Mouse (Mus musculus): Measurements from ENCODE around the gene Smco4.
"Not testable (repeated sequence)": the region's sequence is repeated elsewhere in the genome, so short reads cannot be mapped to it uniquely, and the experiment has no call there.

Gene Smco4

DNA sequence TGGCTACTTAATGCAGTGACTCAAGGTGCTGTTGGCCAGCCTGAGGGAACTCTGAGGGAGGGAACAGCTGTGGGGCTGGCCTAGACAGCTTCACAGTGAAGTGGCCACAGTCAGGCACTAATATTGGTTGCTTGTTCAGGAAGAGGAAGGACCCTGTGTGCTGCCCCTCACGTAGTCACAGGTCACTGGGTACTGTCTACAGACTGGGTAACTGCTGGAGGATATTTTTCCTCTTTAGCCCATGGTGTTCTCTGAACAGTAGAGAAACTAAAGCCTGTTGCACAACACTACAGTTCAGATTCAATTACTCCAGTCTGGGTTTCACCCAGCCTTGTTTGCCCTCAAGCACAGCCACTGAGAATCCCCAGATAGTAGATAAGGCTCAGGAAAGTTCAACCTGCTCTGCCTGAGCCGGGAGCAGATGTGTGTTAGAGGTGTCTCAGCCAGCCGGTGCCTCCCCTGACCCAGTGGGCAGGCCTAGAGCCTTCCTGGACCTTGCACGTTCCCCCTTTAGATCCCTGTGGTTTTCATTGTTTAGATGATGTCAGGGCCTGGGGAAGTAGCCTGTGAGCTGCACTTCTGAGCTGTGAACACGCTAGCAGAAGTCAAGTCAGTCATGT, 48.6 kb downstream of the Smco4 start:
- peak; percentile 41 for DNase-seq (ENCODE audit: low spot score)

- no peak for DNase-seq (ENCODE audit: low spot score)
Observed at GRCm38 (mm10) chr9:15550461-15550961, 57.3 kb downstream of the Smco4 start.

GRCm38 (mm10) chr9:15551073-15551472, 57.8 kb downstream of the Smco4 start:
- not testable (repeated sequence) for DNase-seq (ENCODE audit: low spot score)

- DNase-seq (ENCODE audit: low spot score) = no peak
Observed at GRCm38 (mm10) chr9:15551933-15552851, 59.0 kb downstream of the Smco4 start.

DNA sequence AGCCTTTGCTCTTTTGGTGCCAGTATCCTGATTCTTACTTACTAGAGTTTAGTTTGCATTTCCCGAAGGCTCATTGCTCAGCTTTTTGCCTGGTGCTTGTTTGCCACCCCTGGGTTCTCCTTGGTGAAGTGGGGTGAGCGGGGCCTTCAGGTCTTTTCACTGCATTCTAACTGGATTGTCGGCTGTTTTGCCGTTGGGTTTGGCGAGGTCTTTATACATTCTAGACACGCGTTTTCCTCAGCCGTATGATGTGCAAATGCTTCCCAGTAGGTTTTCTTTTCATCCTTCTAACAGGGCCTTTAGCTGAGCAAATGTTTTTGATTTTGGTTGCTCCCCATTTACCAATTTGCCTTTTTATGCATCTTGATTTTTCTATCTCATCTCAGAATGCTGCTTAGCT, 60.1 kb downstream of the Smco4 start:
- no peak for DNase-seq (ENCODE audit: low spot score)

DNA sequence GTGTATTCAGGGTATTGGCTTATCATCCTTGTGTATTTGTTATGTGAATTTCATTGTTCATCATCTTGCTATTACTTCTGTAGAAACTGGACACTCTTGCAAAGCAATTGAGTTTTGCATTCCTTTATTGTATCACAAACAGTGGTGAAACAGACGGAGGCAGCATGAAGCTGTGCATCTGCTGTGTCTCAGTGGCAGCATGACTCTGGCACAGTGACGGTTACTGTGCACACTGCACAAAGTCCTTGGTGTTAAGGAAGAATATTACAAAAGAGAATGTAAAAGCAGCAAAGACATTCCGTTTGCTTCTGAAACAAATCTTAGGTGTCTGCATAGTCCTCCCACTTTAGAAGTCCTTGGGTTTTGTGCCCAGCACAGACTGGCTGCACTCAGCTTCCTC, 67.2 kb downstream of the Smco4 start:
- DNase-seq (ENCODE audit: low spot score) = no peak

- DNase-seq (ENCODE audit: low spot score) = no peak
Observed at GRCm38 (mm10) chr9:15562353-15562752, 69.1 kb downstream of the Smco4 start.

GRCm38 (mm10) chr9:15574750-15575454, 81.7 kb downstream of the Smco4 start:
- DNase-seq (ENCODE audit: low spot score) = no peak

GRCm38 (mm10) chr9:15578427-15578826, 85.2 kb downstream of the Smco4 start:
- no peak for DNase-seq (ENCODE audit: low spot score)

- DNase-seq (ENCODE audit: low spot score) = no peak
Observed at GRCm38 (mm10) chr9:15578946-15579345, 85.7 kb downstream of the Smco4 start.

GRCm38 (mm10) chr9:15580176-15580575, 86.9 kb downstream of the Smco4 start:
- DNase-seq (ENCODE audit: low spot score) = no peak

- no peak for DNase-seq (ENCODE audit: low spot score)
Observed at GRCm38 (mm10) chr9:15582026-15582425, 88.8 kb downstream of the Smco4 start.

GRCm38 (mm10) chr9:15584209-15584608, 91.0 kb downstream of the Smco4 start:
- DNase-seq (ENCODE audit: low spot score) = no peak

GRCm38 (mm10) chr9:15585956-15586355, 92.7 kb downstream of the Smco4 start:
- DNase-seq (ENCODE audit: low spot score) = no peak

- DNase-seq (ENCODE audit: low spot score) = no peak
Observed at GRCm38 (mm10) chr9:15587157-15587854, 94.1 kb downstream of the Smco4 start.

GRCm38 (mm10) chr9:15594148-15594547, 100.9 kb downstream of the Smco4 start:
- DNase-seq (ENCODE audit: low spot score) = no peak
